Mouse (Mus musculus): Measurements from ENCODE around the gene Myl9. TPM values are rescaled to one million over a fixed set of nuclear protein-coding genes. Genes with fewer than 3 reads are reported as not detected.

The Myl9 gene
- 10 to 100 TPM; 67.9 to 90.2 TPM for total RNA-seq (2021)
- long read RNA-seq, experiment 1, transcript Myl9-201 (4 exons, 1,128 nt), result major isoform, 50 of 72 reads
- long read RNA-seq, experiment 1, partial matches to known transcripts, result 15 of 72 reads
- long read RNA-seq, experiment 1, other reads (novel, unspliced or antisense), result 7 of 72 reads
- long read RNA-seq, experiment 2, transcript Myl9-201 (4 exons, 1,128 nt), result major isoform, 49 of 67 reads
- long read RNA-seq, experiment 2, partial matches to known transcripts, result 9 of 67 reads
- long read RNA-seq, experiment 2, other reads (novel, unspliced or antisense), result 9 of 67 reads

DNA sequence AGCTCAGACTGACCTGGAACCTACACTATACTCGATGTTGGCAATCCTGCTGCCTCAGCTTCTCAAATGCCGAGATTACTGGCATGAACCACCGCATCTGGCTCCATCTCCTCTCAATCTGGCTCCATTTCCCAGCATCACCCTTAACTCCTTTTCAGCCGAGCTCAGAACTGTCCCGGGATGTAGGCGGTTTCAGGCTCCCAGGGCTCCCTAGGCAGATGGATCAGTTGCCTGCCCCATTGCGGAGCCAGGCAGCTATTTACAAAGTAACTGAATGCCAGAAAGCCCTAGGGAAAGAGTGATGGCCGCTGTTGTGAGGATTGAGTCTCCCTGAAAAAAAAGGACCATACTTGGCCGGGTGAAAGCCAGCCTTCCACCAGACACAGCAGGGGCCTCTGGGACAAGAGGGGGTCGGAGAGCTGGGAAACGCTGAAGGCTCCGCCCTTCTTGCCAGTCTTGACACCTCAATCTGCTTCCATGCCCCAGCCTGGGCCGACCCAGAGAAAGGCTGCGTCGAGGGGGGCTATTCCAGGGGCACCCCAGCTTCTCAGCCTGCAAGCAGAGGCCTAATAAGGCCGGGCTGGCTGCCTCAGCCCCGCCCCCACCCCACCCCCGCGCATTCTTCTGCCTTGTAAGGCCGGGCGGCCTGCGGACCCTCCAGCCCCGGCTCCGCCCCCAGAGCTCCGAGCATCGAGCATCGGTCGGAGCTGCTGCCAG is at the start of gene Myl9:
Gene Myl9 (plus strand): TSS at position 683 of the 717 bp plus-strand sequence.
- DNase-seq, result peak; percentile 52

GRCm38 (mm10) chr2:156726344-156726743 is 48.9 kb upstream of the Myl9 start:
- no peak for DNase-seq

DNA sequence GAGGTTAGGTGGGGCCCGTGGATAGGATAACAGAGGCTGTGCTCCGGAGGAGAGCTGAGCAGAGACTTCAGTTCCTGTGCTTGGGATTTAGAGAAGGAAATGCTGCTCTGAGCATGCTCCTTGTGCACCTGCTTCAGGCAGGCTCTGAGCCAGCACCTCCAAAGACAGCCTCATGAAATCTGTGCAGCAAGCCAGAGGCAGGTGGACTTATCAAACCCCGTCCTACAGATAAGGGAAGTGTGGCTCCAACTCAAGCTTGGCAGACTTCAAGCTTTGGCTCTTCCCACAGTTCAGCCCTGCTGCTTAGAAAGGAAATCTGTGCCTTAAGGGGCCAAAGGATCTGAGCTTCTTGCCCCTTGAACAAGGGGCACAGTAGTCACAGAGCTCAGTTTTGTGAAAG is 48.3 kb upstream of the Myl9 start:
- no peak for DNase-seq

GRCm38 (mm10) chr2:156729537-156730469 is 45.4 kb upstream of the Myl9 start:
- no peak for DNase-seq

DNA sequence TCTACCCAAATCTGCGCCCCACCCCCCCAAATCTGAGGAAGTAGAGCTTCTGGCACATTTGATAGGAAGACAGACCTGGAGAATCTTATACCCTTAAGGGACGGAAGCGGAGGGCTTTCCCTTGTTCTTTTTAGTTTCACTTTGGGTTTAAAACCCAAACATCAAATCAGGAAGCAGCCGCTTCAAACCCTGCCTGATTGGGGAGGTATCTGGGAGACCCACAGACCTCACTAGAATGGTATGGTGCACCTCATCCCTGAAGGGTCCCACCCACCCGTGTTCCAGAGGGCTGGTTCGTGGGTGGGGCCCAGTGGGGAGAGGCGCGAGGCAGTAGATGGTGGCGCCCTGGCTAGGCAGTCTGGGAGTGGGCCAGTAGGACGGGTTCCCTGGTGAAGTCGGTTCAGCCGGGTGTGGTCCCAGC is 44.7 kb upstream of the Myl9 start:
- no peak for DNase-seq

DNA sequence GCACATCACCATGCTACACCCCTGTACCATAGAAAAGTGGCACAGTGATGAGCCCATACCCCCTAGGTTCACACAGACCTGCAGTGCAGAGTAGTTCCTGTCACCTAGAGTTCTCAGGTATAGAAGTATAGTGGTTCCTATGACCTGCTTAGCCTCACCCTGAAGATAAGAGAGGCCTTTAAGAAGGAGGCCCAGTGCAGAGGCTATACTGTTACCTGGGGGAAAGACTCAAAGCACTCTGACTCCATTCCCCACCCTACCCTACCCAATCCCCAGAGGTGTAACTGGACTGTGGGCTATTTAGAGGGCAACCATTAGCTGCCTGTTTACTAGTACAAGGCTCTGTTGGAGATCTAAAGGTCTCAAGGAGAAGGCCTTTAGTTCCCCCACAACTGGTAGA is 43.6 kb upstream of the Myl9 start:
- DNase-seq, result no peak

DNA sequence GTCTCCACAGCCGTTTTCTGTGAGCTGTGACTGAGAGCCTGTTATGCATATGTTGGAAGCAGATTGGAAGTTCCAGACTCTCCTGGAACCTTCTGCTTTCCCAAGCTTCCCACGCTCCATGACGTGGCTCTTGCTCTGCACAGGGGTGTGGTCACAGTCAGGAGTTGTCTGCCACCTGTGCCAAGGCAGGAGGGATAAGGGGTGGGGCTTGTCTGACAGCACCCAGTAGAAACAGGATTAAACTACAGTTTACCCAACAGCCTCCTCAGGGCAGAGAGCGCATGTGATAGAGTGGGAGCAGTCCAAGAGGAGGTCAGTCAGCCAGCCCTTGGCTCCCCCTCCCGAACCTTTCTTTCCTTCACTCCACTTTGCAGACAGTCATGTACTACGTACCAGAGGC is 43.1 kb upstream of the Myl9 start:
- peak; percentile 72 for DNase-seq

GRCm38 (mm10) chr2:156735761-156736335 is 39.4 kb upstream of the Myl9 start:
- DNase-seq, result no peak

- no peak for DNase-seq
Observed at GRCm38 (mm10) chr2:156736846-156737245, 38.4 kb upstream of the Myl9 start.

DNA sequence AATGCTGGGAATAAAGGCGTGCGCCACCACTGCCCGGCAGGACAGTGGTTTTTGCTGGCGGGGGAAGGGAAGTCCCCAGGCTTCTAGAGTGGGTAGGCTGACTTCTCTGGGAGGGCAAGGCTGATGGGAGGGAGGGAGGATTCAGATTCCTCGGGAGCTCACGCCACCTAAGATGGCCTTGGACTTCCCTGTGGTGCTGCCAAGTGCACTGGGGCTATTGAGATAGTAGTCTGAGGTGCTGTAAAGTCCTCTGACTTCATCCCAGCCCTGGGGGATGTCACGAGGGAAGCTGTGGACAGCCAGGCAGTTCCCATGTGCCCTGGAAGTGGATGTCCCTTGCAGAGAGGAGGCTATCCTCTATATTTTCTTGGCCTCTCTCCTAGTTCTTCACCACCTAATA is 37.2 kb upstream of the Myl9 start:
- DNase-seq, result peak; percentile 65

- DNase-seq, result no peak
Observed at GRCm38 (mm10) chr2:156741265-156741664, 34.0 kb upstream of the Myl9 start.

GRCm38 (mm10) chr2:156741998-156742397 is 33.2 kb upstream of the Myl9 start:
- no peak for DNase-seq

- no peak for DNase-seq
Observed at GRCm38 (mm10) chr2:156743248-156743647, 32.0 kb upstream of the Myl9 start.

- no peak for DNase-seq
Observed at GRCm38 (mm10) chr2:156744414-156744813, 30.8 kb upstream of the Myl9 start.

DNA sequence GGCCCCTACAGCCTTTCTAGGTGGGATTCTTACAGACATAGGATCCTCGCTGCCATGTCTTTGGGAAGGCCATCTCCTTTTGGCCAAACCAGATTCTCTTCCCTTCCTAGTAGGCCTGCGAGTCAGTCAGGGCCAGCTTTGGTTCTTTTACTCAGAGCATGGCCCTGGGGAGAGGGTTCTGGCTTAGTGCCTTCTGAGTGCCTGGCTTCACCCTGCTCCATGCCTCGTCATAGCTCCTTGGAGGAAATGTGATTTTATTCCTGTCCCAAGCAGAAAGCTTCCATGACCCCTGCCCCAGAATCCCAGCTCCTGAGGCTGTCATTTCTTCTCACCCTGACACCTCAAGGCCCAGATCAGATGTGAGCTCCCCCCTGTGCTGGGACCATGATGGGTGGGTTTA is 27.9 kb upstream of the Myl9 start:
- peak; percentile 75 for DNase-seq

- DNase-seq, result no peak
Observed at GRCm38 (mm10) chr2:156749687-156750086, 25.5 kb upstream of the Myl9 start.

DNA sequence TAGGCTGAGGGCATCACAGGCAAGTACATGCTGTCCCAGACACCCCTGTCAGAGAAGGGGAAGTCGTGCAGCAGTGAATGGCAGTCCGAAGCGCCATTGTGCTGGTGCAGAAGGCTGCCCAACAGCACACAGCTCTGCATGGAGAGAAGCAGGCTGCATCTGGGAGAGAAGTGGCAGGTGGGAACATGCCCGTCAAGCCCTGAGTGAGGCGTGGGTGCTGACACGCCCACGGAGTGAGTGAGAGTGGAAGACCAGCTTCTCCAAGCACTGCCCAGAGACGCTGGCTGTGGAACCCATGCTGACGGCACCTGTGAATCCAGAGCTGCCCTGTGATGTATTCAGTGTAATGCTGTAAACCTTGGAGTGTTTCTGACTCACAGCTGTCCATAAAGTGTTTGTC is 18.3 kb upstream of the Myl9 start:
- no peak for DNase-seq

DNA sequence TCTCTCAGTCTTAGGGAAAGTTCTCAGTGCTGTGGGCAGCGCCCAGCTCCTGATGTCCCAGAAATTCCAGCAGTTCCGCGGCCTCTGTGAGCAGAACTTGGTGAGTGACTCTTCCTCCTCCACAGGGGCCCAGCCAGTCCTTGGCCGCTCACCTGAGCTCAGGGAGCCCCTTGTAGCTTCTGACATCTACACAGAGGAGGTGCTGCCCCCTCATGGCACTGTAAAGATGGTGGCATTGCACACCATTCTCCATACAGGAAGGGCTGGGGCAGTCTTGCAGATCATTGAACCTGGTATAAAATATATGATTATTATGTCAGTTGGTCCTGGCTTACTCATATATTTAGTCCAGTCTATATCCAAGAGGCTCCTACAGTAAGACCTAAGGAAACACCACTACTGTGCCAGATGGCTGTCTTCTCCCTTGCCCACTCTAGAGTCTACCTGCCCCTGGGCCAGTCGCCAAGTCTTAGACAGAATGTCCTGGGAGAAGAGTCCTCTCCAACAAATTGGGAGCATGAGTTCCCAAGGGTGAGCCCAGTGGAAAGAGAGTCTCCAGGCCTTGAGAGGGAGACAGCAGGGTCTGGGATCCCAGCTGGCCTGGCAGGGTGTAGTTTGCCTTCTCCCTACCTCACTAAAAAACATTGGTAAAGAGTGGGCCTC is 14.2 kb upstream of the Myl9 start:
- no peak for DNase-seq

GRCm38 (mm10) chr2:156761521-156762278 is 13.5 kb upstream of the Myl9 start:
- no peak for DNase-seq

DNA sequence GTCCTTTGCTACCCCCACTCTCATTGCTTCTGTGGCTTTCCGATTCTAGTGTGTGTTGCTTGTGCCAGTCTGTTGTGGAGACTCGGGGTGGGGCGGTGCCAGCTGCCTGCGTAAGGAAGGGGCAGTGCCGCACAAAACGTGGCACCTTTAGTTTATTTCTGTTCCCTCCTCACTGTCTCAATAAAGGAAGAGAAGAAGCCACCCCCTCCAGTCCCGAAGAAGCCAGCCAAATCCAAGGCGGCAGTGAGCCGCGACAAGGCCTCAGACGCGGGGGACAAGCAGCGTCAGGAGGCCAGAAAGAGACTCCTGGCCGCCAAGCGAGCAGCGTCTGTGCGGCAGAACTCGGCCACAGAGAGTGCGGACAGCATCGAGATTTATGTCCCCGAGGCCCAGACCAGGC is 12.7 kb upstream of the Myl9 start:
- DNase-seq, result peak; percentile 62

DNA sequence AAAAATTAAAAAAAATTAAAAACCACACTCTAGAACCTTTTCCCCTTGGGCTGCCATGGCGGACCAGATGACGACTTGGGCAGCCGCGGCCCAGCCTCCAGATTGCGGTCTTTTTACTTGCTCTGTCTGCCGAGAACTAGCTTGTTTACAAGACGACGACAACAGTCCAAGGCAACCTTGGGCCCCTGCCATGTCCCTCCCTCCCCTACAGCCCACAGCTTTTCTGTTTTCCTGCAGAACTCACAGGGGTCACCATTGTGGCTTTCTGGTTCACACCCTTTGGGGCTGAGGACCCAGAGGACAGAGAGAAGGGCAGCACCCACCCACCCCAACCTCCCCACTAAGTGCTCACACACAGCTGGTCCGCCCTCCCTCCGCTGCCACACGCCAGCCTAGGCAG is 12.1 kb upstream of the Myl9 start:
- peak; percentile 88 for DNase-seq

Data from adrenal gland, postnatal 10 days (tissue).